Mouse (Mus musculus) bone marrow, adult 2 months (tissue): ENCODE measurements at regions not wholly inside any gene's neighbourhood (a gene's known extent, or its start where the extent isn't known, plus 50 kb on each side); places are given as distances from the start of the nearest gene placed in this dataset.

Source experiments
- CTCF ChIP-seq: fragments of 200-500 bp; IDR thresholded peaks from 2 replicates; pipeline ENCODE4 v1.5.1; 2011; ENCODE audit warnings: low read length, control low read depth; ENCODE audit not compliant: control insufficient read depth, insufficient read depth
- POLR2A ChIP-seq: fragments of 200-500 bp; IDR thresholded peaks from 2 replicates; pipeline ENCODE4 v1.6.1; 2011; ENCODE audit warnings: low read depth, mild to moderate bottlenecking, control low read depth, low read length, borderline replicate concordance; ENCODE audit not compliant: control insufficient read depth

DNA sequence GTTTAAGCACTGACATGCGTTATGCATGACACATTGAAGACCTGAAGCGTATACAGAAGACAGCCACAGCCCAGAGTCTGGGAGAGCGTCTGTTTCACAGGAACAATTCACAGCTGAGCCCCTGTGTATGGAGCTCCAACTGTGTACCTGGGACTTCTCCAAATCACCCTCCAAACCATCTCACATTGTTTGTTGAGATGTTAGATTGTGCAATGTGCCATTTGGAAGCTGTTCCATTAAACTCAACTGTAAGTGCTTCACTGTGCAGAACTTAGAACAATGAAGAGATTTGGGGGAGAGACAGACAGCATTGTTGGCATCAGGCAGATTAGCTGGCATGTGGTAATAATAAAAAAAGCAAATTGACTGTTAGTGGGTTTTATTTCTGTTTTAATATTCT is 74.1 kb upstream of the Card11 start:
- TF ChIP-seq CTCF (no peak), POLR2A (no peak)
